Mouse (Mus musculus) adrenal gland (tissue): ENCODE results near the gene 4932438H23Rik.

Source experiments
- intact Hi-C: fragments of 180-260 bp; cut with DNase I; formaldehyde crosslinking; loops from one replicate; pipeline ENCODE4 v1.15.1; 2025

The 4932438H23Rik gene

GRCm38 (mm10) chr16:91057741-91058140, 37.2 kb downstream of the 4932438H23Rik start:
- intact Hi-C loops: no loop called here

- intact Hi-C loops: no loop called here
Measured at GRCm38 (mm10) chr16:91057261-91057660, 37.7 kb downstream of the 4932438H23Rik start.

GRCm38 (mm10) chr16:91056043-91056821, 38.7 kb downstream of the 4932438H23Rik start:
- intact Hi-C loops: no loop called here

GRCm38 (mm10) chr16:91055150-91055549, 39.8 kb downstream of the 4932438H23Rik start:
- intact Hi-C loops: no loop called here

- intact Hi-C loops: no loop called here
Measured at GRCm38 (mm10) chr16:91053599-91053998, 41.3 kb downstream of the 4932438H23Rik start.

GRCm38 (mm10) chr16:91045511-91045910, 49.4 kb downstream of the 4932438H23Rik start:
- intact Hi-C loops: loop anchor here (5.0 kb wide), 1 partner anchor 43 kb away; no protein-coding TSS in a partner anchor

GRCm38 (mm10) chr16:91044270-91045182, 50.4 kb downstream of the 4932438H23Rik start, which contains the start of gene Paxbp1:
Paxbp1 (minus strand) TSS chr16:91044543.
- intact Hi-C loops: loop anchor here (5.0 kb wide), 1 partner anchor 42 kb away; no protein-coding TSS in a partner anchor

GRCm38 (mm10) chr16:91043461-91044248, 51.3 kb downstream of the 4932438H23Rik start:
- intact Hi-C loops: no loop called here

GRCm38 (mm10) chr16:91042640-91043039, 52.3 kb downstream of the 4932438H23Rik start:
- intact Hi-C loops: no loop called here

GRCm38 (mm10) chr16:91035866-91036265, 59.1 kb downstream of the 4932438H23Rik start:
- intact Hi-C loops: no loop called here

GRCm38 (mm10) chr16:91030751-91031150, 64.2 kb downstream of the 4932438H23Rik start:
- intact Hi-C loops: no loop called here

GRCm38 (mm10) chr16:91029901-91030300, 65.0 kb downstream of the 4932438H23Rik start:
- intact Hi-C loops: no loop called here

- intact Hi-C loops: no loop called here
Measured at GRCm38 (mm10) chr16:91029161-91029743, 65.7 kb downstream of the 4932438H23Rik start.

- intact Hi-C loops: no loop called here
Measured at GRCm38 (mm10) chr16:91026290-91026689, 68.6 kb downstream of the 4932438H23Rik start.

- intact Hi-C loops: loop anchor here (5.0 kb wide), 1 partner anchor 66 kb away; no protein-coding TSS in a partner anchor
Measured at GRCm38 (mm10) chr16:91023384-91023783, 71.5 kb downstream of the 4932438H23Rik start.

- intact Hi-C loops: loop anchor here (5.0 kb wide), 1 partner anchor 64 kb away; no protein-coding TSS in a partner anchor
Measured at GRCm38 (mm10) chr16:91020842-91021483, 74.0 kb downstream of the 4932438H23Rik start.

GRCm38 (mm10) chr16:91019476-91019875, 75.4 kb downstream of the 4932438H23Rik start:
- intact Hi-C loops: no loop called here

- intact Hi-C loops: no loop called here
Measured at GRCm38 (mm10) chr16:91015761-91016160, 79.2 kb downstream of the 4932438H23Rik start.

- intact Hi-C loops: no loop called here
Measured at GRCm38 (mm10) chr16:91011847-91012246, 83.1 kb downstream of the 4932438H23Rik start.
